Mouse (Mus musculus) kidney, adult 2 months (tissue): ENCODE measurements around the gene Atg7. TPM values are rescaled to one million over a fixed set of nuclear protein-coding genes. Genes with fewer than 3 reads are reported as not detected.

Experiments
- DNase-seq: peaks from one replicate; pipeline ENCODE4 v3.0.0; 2021
- H3K27ac ChIP-seq: fragments of 200-500 bp; 2 replicates; pipeline ENCODE4 v1.5.1; 2012; ENCODE audit warnings: low read depth, low read length, control low read depth, inconsistent platforms; ENCODE audit not compliant: insufficient read depth
- H3K27me3 ChIP-seq: fragments of 200-500 bp; replicated peaks from 2 replicates; pipeline ENCODE4 v1.6.1; 2012; ENCODE audit warnings: mild to moderate bottlenecking, moderate library complexity, low read length, inconsistent platforms; ENCODE audit not compliant: control insufficient read depth, insufficient read depth
- H3K36me3 ChIP-seq: fragments of 200-500 bp; 2 replicates; pipeline ENCODE4 v1.6.1; 2012; ENCODE audit warnings: mild to moderate bottlenecking, moderate library complexity, low read length, inconsistent platforms; ENCODE audit not compliant: control insufficient read depth, insufficient read depth
- H3K4me1 ChIP-seq: fragments of 200-500 bp; 2 replicates; pipeline ENCODE4 v1.6.1; 2011; ENCODE audit warnings: low read length; ENCODE audit not compliant: control insufficient read depth, insufficient read depth
- H3K4me3 ChIP-seq: fragments of 200-500 bp; 2 replicates; pipeline ENCODE4 v1.5.1; 2011; ENCODE audit warnings: mild to moderate bottlenecking, low read depth, low read length, control low read depth; ENCODE audit not compliant: insufficient read depth
- CTCF ChIP-seq: fragments of 200-500 bp; conservative IDR thresholded peaks from 2 replicates; pipeline ENCODE4 v1.5.1; 2011; ENCODE audit warnings: low read depth, mild to moderate bottlenecking, control low read depth, low read length, moderate library complexity, mixed read lengths; ENCODE audit not compliant: insufficient read depth, insufficient read length
- POLR2A ChIP-seq: fragments of 200-500 bp; IDR thresholded peaks from one replicate; pipeline ENCODE4 v1.6.1; 2011; ENCODE audit warnings: low read depth, low read length, control low read depth
- WGBS: fragments of 180-500 bp; shearing (Covaris S2); methylation state at CpG from one replicate; pipeline ENCODE4 v1.1.7; 2018; 5-methylcytosine and 5-hydroxymethylcytosine counted together
- polyA plus RNA-seq: library from polyadenylated mRNA; depleted of rRNA; stranded (reverse); fragments of >200 nt; gene quantifications from 2 replicates; pipeline ENCODE4 v1.2.3, GENCODE M21; 2012

Atg7 gene
- polyA plus RNA-seq, 1 experiment, result 20.6 TPM

GRCm38 (mm10) chr6:114817948-114818347 lies 175.1 kb downstream of the Atg7 start:
- H3K4me1 ChIP-seq, result no peaks in the 10 kb centered on the region
- H3K36me3 ChIP-seq, result no peaks in the 10 kb centered on the region
- WGBS, result 61% methylated on average over 11 of the region's 11 CpGs
- no peak for DNase-seq
- no peaks in the 10 kb centered on the region for H3K27me3 ChIP-seq
- no peak overlapping the region for H3K27ac ChIP-seq
- TF ChIP-seq CTCF, result no peak
- TF ChIP-seq POLR2A, result no peak
- H3K4me3 ChIP-seq, result no peak overlapping the region

DNA sequence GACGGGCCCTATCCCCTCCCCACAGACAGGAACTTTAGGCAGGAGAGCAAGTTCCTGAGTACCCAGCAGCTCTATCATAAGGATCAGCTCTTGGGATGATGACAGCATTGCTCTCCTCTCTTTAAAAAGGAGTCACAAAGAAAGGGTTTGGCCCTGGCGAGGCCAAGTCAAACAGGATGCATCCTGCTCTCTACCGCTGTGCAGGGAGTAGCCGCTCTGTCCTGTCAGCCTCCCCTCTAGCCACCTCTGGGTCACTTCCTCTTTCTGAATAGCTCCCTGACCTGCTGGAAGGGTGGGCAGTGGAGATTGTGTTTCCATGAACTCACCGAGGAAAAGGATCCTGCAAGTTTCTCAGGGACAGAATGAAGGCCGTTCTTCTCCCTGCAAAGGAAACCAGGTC lies 175.6 kb downstream of the Atg7 start:
- Histone ChIP-seq H3K27ac (0 out of 2 replicates have a peak overlapping the region, but pooled peaks have one; percentile 20), H3K27me3 (no peaks in the 10 kb centered on the region), H3K4me1 (no peaks in the 10 kb centered on the region), H3K4me3 (no peak overlapping the region), H3K36me3 (no peaks in the 10 kb centered on the region)
- no peak for TF ChIP-seq CTCF
- no peak for TF ChIP-seq POLR2A
- peak; percentile 56 for DNase-seq
- 57% methylated on average over 6 of the region's 6 CpGs for WGBS

- WGBS, result 74% methylated on average over 9 of the region's 9 CpGs
- Histone ChIP-seq H3K36me3 (no peaks in the 10 kb centered on the region), H3K27me3 (no peaks in the 10 kb centered on the region), H3K4me3 (no peak overlapping the region), H3K4me1 (no peaks in the 10 kb centered on the region), H3K27ac (no peak overlapping the region)
- TF ChIP-seq POLR2A, result no peak
- no peak for TF ChIP-seq CTCF
- peak; percentile 24 for DNase-seq
Observed at GRCm38 (mm10) chr6:114819971-114820481, 177.1 kb downstream of the Atg7 start.

DNA sequence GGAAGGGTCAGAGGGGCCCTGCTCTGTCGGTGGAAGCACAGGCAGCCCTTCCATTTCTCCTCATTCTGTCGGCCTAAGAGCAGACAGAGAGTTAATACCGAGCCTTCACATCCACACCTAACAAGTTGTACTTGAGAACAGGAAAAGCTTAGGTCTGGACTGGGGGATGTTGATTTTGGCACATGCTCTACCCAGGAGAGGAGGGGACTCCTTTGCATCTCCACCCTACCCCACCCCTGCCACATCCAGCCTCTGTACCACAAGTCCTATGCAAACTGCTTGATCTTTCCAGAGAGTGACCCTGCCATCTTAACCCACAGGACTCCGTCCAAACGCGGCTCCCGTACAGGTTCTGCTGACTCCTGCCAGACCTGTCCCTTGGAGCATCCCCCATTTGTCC lies 178.7 kb downstream of the Atg7 start:
- H3K4me3 ChIP-seq, result no peak overlapping the region
- H3K4me1 ChIP-seq, result no peaks in the 10 kb centered on the region
- DNase-seq, result no peak
- H3K27ac ChIP-seq, result no peak overlapping the region
- 78% methylated on average over 7 of the region's 7 CpGs for WGBS
- no peaks in the 10 kb centered on the region for H3K36me3 ChIP-seq
- H3K27me3 ChIP-seq, result no peaks in the 10 kb centered on the region
- no peak for TF ChIP-seq POLR2A

DNA sequence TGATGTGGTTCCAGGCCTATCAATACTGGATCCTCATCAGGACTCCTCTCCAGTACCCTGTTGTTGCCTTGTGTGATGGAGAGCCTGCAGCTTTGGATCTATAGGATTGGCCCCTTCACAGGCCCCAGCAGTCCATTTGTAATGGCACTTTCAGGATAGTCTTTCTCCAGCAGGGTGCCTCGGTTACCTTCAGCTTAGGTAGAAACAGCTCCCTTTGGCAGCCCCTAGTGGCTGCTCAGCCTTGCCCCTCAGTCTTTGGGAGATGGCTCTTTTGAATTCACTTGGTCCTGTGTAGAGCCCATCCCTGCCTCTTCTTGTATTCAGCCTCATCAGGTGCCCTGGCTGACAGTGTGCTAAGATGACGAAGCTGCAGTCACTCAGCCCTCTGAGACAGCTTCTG lies 184.0 kb downstream of the Atg7 start:
- H3K27me3 ChIP-seq, result no peaks in the 10 kb centered on the region
- DNase-seq, result no peak
- WGBS, result 94% methylated on average over 2 of the region's 2 CpGs
- H3K4me1 ChIP-seq, result no peaks in the 10 kb centered on the region
- TF ChIP-seq POLR2A (no peak), CTCF (no peak)
- H3K36me3 ChIP-seq, result no peaks in the 10 kb centered on the region
- H3K4me3 ChIP-seq, result no peak overlapping the region
- no peak overlapping the region for H3K27ac ChIP-seq

GRCm38 (mm10) chr6:114829660-114830438 lies 187.0 kb downstream of the Atg7 start:
- DNase-seq, result no peak
- H3K27me3 ChIP-seq, result no peaks in the 10 kb centered on the region
- H3K4me3 ChIP-seq, result no peak overlapping the region
- WGBS, result 84% methylated on average over 9 of the region's 9 CpGs
- TF ChIP-seq POLR2A (no peak), CTCF (no peak)
- no peaks in the 10 kb centered on the region for H3K36me3 ChIP-seq
- H3K27ac ChIP-seq, result no peak overlapping the region
- H3K4me1 ChIP-seq, result peaks cover 13% of the 10 kb centered on the region; the same call in 1 of the 2 replicates

DNA sequence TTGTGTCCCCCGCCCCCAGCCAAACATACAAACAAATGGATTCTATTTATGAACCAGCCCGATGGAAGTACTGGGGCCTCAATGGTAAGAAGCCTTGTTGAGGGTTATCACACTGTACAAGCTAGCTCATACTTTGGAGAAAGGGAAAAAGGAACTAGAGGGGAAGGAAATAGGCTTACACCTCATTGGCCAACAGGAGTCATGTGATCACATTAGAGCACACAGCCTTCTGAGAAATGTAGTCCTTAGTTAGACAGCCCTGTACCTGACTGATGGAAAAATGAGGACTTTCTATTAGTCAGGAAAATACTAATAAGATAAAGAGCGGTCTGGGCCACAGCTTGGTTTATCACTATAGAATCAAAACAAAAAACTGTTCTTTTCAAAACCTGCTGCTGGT lies 188.9 kb downstream of the Atg7 start:
- WGBS, result 93% methylated on average over 3 of the region's 3 CpGs
- Histone ChIP-seq H3K27ac (no peak overlapping the region), H3K36me3 (no peaks in the 10 kb centered on the region), H3K4me1 (peaks cover 13% of the 10 kb centered on the region; the same call in 1 of the 2 replicates), H3K27me3 (no peaks in the 10 kb centered on the region), H3K4me3 (no peak overlapping the region)
- no peak for TF ChIP-seq CTCF
- no peak for TF ChIP-seq POLR2A
- no peak for DNase-seq
